Mouse (Mus musculus): ENCODE measurements around the gene Ptpn5.

- no peak for TF ChIP-seq CTCF (IDR thresholded peaks at IDR 0.05; ENCODE audit: low read depth, low read length)
- no peak for TF ChIP-seq POLR2A (IDR thresholded peaks at IDR 0.05; ENCODE audit: insufficient read depth, low read length)
- no peak for TF ChIP-seq EP300 (IDR thresholded peaks at IDR 0.05; ENCODE audit: insufficient read depth, low read depth, low read length)
Observed at GRCm38 (mm10) chr7:47155849-47156248, 22.4 kb upstream of the Ptpn5 start.

Data from ES-Bruce4 (cell line).